Mouse (Mus musculus): Measurements from ENCODE around the gene Cct2.
"Not testable (repeated sequence)": the region's sequence is repeated elsewhere in the genome, so short reads cannot be mapped to it uniquely, and the experiment has no call there.

Cct2 gene

DNA sequence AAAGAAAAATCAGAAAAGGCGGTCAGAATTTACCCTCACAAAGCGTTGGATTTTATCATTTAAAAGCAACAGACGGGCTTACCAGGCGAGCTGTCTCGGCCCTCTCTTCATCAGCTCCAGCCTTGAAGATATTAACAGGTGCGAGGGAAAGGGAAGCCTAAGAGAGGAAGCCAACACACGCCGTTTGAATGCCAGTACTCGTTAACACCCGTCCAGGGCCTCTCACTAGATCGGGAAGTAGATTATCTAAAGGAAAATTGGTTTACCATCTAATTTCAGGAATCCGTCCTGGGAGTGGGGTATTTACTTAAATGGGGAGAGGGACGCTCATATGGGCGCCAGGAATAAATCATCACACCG is 740 bp downstream of the Cct2 start:
- in situ Hi-C loops (cut with MboI; ENCODE audit: low sequenced_read_pairs): loop anchor here (25.0 kb wide), 1 partner anchor 149 kb away; the partner anchor contains the start of gene Yeats4

DNA sequence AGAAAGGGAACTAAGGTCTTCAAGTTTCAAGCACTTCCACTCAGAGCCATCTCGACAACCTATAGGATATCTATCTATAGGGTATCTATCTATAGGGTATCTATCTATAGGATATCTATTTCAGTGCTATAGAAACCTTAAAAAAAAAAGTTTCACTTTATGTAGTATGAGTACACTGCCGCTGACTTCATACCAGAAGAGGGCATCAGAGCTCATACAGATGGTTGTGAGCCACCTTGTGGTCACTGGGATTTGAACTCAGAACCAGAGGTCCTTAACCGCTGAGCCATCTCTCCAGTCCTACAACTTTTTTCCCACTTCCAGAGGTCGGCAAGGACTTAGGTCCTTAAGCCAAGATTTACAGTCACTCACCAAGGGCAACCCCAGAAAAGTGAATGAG is 7.9 kb downstream of the Cct2 start:
- in situ Hi-C loops (cut with MboI; ENCODE audit: low sequenced_read_pairs): loop anchor here (25.0 kb wide), 1 partner anchor 157 kb away; the partner anchor contains the start of gene Yeats4

DNA sequence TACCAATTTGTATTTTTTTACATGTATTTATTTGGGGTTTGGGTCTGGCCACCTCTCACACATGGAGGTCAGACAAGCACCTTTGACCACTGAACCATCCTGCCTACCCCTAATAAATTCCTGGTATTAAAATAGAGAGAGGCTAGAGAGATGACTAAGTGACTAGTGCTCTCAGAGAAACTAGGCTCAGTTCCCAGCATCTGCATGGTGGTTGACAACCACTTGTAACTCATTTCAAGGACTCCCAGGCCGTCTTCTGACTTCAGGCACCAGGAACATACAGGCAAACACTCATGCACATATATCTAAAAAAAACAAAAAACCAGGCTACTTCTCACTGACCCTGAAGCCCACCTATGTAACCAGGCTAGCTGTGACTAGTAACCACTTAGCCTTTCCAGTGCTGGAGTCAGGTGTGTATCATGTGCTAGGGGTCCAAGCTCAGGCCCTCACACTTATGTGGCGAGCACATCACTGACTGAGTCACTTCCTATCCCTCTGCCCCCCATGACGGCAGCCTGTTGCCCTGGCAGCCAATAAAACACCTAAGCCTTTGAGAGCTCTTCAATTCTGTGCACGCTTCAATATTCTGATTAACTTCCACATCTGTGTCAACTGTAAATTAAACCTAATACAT is 13.5 kb downstream of the Cct2 start:
- in situ Hi-C loops (cut with MboI; ENCODE audit: low sequenced_read_pairs): loop anchor here (25.0 kb wide), 1 partner anchor 162 kb away; the partner anchor contains the start of gene Yeats4

DNA sequence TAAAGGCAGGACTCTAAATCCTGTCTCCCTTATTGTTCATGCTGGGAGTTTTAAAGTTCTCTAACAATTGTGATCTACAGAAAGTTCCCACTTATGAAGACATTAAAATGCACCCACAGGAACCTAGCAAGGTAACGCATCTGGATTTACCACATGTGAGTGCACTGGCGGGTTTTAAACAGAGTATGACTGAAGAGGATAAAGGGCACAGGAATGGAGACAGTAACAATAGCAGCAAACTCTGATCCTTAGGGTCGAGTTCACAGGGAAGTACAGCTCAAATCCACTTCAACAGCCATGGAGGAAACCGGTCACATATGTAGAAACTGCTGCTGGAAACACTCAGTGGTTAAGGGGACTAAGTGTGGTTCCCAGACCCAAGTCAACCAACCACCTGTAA is 14.4 kb downstream of the Cct2 start:
- in situ Hi-C loops (cut with MboI; ENCODE audit: low sequenced_read_pairs): no loop called here

DNA sequence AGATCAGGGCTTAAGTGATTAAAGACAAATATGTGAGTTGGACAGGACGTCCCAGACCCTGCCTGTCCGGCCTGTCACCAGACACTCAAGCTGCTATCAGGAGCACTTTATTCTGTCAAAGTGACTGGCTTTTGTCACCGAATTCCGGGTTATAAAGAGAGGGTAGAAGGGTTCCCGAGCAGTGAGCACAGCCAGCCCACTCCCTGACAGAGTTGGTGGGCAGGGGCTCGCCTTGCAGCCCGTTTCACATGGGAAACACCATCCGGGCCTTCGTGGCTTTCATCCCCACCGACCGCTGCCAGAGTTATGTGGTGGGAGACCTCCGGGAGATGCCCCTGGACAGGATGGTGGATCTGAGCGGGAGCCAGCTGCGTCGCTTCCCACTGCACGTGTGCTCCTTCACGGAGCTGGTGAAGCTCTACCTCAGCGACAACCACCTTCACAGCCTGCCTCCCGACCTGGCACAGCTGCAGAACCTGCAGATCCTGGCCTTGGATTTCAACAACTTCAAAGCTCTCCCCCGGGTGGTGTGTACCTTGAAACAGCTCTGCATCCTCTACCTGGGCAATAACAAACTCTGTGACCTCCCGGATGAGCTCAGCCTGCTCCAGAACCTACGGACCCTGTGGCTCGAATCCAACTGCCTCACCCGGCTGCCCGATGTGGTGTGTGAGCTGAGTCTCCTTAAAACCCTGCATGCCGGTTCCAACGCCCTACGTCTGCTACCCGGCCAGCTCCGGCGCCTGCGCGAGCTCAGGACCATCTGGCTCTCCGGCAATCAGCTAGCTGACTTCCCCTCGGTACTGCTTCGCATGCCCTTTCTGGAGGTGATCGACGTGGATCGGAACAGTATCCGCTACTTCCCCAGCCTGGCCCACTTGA is 18.2 kb downstream of the Cct2 start, which contains the start of gene Lrrc10:
Lrrc10 (plus strand) TSS at position 167 of the 882 bp plus-strand sequence.
- in situ Hi-C loops (cut with MboI; ENCODE audit: low sequenced_read_pairs): no loop called here

DNA sequence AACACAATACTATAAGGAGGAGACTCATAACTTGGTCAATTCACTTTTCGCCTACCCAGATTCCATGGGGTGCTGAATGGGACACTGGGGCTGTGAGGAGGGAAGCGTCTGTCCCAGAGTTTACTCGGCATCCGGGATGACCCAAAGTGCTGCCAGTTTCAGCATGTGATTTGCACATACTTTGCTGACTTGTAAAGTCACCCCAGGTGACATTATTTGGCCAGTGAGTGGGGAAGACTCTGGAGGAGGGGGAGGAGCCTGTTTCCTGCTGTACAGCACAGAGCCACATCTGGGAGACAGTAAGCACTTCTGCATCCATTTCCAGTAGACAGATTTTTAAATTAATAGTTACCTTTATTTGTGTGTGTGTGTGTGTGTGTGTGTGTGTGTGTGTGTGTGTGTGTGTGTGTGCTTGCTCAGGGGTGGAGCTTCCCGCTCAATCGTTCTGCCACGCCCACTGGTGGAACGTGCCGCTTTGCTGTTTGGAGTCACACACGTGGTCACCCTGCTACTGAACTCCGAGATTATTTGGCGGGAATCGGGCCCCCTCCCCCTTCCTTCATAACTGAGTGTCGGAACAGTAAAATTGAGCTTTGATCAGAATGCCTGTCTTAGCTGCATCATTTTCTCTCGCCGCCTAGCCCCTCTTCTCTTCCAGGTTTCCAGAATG is 20.0 kb downstream of the Cct2 start:
- in situ Hi-C loops (cut with MboI; ENCODE audit: low sequenced_read_pairs): not testable (repeated sequence)

- in situ Hi-C loops (cut with MboI; ENCODE audit: low sequenced_read_pairs): no loop called here
These were observed 21.3 kb downstream of the Cct2 start for GRCm38 (mm10) chr10:117042295-117042694.

DNA sequence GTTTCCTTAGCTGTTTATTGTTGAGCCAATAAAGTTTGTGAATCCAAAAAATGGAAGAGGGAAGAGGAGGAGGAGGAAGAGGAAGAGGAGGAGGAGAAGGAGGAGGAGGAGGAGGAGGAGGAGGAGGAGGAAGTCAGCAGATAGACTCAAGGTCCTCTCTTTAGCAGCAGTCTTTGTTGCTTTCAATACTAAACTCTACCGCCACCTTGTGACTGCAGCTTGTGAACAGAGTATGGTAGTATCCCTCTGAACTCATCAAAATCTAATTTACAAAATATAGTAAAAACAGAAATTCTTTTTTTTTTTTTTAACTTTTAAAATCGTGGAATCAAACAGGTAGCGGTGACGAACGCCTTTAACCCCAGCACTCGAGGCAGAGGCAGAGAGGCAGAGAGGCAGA is 23.3 kb downstream of the Cct2 start:
- in situ Hi-C loops (cut with MboI; ENCODE audit: low sequenced_read_pairs): no loop called here

DNA sequence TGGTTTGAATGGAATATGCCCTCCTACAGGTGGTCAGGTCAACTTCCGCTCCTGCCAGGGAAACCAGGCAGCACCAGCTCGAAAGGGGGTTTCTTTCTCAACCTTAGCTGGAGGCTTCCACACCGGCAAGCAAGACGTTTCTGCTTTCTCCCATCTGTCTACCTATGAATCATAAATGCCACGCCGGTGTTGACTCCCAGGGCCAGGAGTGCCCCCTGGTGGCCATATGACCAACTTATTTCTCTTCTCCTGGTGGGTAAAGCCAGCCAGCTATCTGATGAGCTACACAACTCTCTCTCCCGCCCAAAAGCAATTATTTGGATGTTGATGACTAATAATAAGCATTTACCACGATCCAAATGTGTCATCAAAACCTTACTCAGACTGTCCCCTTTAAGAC is 29.8 kb downstream of the Cct2 start:
- in situ Hi-C loops (cut with MboI; ENCODE audit: low sequenced_read_pairs): no loop called here

DNA sequence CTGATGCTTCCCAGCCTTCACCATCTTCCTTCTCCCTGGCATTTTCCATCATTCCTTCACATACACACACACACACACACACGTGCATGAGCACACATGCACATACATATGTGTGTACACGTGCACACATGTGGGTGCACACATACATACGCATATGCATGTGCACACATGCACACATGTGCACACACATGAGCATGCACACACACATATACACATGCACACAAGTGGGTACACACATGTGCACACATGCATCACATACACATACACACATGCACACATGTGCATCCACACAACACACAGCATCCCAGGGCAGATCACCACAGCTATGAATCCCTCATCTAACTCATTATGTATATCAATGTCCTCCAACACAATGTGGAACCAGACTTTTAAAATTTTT is 32.5 kb downstream of the Cct2 start:
- in situ Hi-C loops (cut with MboI; ENCODE audit: low sequenced_read_pairs): no loop called here

GRCm38 (mm10) chr10:117026176-117026575 is 37.4 kb downstream of the Cct2 start:
- in situ Hi-C loops (cut with MboI; ENCODE audit: low sequenced_read_pairs): no loop called here

DNA sequence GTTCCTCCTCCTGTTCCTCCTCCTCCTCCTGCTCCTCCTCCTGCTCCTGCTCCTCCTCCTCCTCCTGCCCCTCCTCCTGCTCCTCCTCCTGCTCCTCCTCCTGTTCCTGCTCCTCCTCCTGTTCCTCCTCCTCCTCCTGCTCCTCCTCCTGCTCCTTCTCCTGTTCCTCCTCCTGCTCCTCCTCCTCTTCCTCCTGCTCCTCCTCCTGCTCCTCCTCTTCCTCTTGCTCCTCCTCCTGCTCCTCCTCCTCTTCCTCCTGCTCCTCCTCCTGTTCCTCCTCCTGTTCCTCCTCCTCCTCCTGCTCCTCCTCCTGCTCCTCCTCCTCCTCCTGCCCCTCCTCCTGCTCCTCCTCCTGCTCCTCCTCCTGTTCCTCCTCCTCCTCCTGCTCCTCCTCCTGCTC is 37.8 kb downstream of the Cct2 start:
- in situ Hi-C loops (cut with MboI; ENCODE audit: low sequenced_read_pairs): not testable (repeated sequence)

DNA sequence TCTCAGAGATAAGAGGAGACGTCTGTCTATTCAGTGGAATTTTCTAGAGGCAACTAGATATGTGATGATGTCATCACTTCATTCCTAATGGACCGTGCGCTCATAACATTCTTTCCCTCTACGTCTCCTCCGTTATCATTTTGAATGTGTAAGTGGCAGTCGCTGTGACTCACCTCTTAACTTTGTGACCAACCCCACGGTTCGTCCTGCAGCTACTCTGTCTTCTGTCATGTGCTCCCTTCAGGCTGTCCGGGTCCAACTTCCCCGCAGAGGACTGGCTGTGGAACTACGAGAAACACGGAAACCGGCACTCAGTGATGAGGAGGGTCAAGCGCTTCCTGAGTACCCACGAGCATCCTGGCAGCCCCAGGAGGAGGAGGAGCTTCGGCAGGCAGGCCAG is 39.9 kb downstream of the Cct2 start:
- in situ Hi-C loops (cut with MboI; ENCODE audit: low sequenced_read_pairs): no loop called here

- in situ Hi-C loops (cut with MboI; ENCODE audit: low sequenced_read_pairs): no loop called here
These were observed 42.4 kb downstream of the Cct2 start for GRCm38 (mm10) chr10:117021020-117021754.

DNA sequence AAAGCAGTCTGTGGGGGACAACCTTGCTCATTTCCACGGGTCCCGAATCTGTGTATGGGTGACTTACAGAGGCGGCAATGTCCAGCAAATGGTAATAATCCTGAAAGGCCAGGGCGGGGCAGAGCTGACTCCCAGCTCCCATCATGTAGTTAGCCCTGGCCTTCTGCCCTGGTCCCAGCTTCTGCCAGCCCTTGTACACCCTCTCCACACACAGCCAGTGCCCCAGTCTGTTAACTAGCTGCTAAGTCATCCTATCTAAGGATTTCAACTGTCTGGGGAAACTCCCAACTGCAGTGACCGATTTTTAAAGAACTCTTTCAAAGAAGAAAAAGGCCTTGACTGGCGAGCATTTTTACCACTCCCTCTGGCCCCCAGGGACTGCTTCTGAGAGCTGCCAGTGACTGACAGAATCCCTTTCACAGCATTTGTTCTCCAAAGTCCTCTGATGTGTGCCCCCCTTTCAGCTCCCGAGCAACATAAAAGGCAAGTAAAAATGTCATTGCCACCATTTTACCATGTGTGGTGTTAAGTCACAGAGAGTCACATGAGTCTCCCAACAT is 45.3 kb downstream of the Cct2 start:
- in situ Hi-C loops (cut with MboI; ENCODE audit: low sequenced_read_pairs): no loop called here

DNA sequence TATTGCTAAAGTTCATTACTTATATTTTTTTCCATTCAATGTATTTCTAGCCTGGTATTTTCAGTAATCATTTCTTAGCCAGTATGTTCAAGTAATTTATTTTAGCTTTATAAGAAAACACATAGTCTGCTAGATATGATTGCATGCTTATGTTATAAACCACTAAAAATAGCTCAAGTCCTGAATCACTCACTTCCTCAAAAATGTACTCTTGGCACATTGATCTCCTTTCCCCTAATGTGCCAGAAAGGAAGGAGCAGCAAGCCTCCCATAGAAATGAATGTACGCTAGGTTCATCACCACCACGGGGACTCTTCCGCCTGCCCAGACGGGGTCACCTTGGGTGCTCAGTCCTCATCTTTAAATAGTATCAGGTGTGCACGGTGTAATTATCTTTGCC is 49.0 kb downstream of the Cct2 start:
- in situ Hi-C loops (cut with MboI; ENCODE audit: low sequenced_read_pairs): no loop called here

DNA sequence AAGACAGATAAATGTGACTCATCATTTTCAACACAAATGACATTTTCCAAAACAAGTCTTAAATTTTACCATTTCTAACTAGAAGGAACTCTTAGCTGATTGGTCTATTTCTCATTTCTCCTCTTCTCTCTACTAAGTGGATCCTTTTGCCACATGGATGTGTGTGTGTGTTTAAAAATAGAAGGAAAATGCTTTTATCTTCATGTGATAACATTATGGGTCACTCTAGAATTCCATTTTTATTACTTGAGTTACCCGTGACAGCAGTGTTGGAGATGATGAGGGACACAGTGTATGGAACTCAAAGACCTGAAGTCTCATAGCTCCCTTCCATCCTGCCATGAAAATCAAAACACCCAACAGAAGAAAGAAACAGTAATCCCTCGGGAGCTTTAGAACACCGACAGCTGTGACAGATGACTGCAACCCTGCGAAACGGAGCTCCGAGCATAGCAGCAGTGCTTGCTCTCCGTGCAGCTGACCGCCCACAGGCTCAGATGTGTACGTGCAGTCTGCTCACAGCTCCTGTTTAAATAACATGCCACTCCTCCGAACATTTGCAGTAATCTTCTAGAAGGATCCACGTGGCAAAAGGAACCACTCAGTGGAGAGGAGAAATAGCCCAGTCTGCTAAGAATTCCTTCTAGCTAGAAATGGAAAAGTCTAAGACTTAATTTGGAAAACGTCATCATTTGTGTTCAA is 49.8 kb downstream of the Cct2 start:
- in situ Hi-C loops (cut with MboI; ENCODE audit: low sequenced_read_pairs): no loop called here

DNA sequence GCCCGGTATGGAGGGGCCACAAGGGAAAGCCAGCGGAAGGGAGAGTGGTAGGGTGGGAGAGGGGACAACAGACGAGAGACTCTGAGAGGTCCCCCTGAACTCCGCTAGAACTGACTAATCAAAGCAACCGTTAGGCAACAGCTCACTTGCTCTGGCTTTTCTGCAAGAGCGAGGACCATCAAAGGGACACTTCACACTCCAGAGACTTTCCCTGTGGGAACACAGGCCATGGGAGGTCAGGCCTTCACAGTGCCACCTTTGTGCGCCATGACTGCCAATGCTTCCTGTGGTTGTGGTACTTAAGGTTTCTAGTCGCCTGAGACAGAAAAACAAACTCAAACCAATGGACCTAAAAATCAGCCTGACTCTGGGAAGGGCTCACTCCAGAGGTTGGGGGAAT is 52.6 kb downstream of the Cct2 start:
- in situ Hi-C loops (cut with MboI; ENCODE audit: low sequenced_read_pairs): no loop called here

- in situ Hi-C loops (cut with MboI; ENCODE audit: low sequenced_read_pairs): no loop called here
These were observed 53.9 kb downstream of the Cct2 start for GRCm38 (mm10) chr10:117009691-117010090.

Measured in CH12F3 (cell line).